Mouse (Mus musculus) cerebellum, adult 11 months (tissue): Measurements from ENCODE around the gene Arl4c.

Source experiments
- DNase-seq: peaks from one replicate; pipeline ENCODE4 v3.0.0; 2022

Arl4c gene

GRCm38 (mm10) chr1:88699856-88700791, 1.9 kb downstream of the Arl4c start:
- peak; percentile 49 for DNase-seq

GRCm38 (mm10) chr1:88699401-88699800, 2.6 kb downstream of the Arl4c start:
- no peak for DNase-seq

GRCm38 (mm10) chr1:88698926-88699325, 3.1 kb downstream of the Arl4c start:
- DNase-seq: no peak

- no peak for DNase-seq
Measured at GRCm38 (mm10) chr1:88698131-88698530, 3.9 kb downstream of the Arl4c start.

- no peak for DNase-seq
Measured at GRCm38 (mm10) chr1:88696408-88696807, 5.6 kb downstream of the Arl4c start.

- DNase-seq: no peak
Measured at GRCm38 (mm10) chr1:88694353-88694752, 7.7 kb downstream of the Arl4c start.

GRCm38 (mm10) chr1:88692293-88692827, 9.7 kb downstream of the Arl4c start:
- DNase-seq: no peak

- DNase-seq: no peak
Measured at GRCm38 (mm10) chr1:88690601-88691000, 11.4 kb downstream of the Arl4c start.

GRCm38 (mm10) chr1:88684765-88685164, 17.3 kb downstream of the Arl4c start:
- no peak for DNase-seq

- DNase-seq: no peak
Measured at GRCm38 (mm10) chr1:88681596-88681995, 20.4 kb downstream of the Arl4c start.

- DNase-seq: no peak
Measured at GRCm38 (mm10) chr1:88680804-88681203, 21.2 kb downstream of the Arl4c start.

GRCm38 (mm10) chr1:88678231-88678739, 23.7 kb downstream of the Arl4c start:
- no peak for DNase-seq

GRCm38 (mm10) chr1:88670807-88671206, 31.2 kb downstream of the Arl4c start:
- DNase-seq: no peak

- DNase-seq: no peak
Measured at GRCm38 (mm10) chr1:88668846-88669810, 32.9 kb downstream of the Arl4c start.

- no peak for DNase-seq
Measured at GRCm38 (mm10) chr1:88668353-88668752, 33.7 kb downstream of the Arl4c start.

GRCm38 (mm10) chr1:88664623-88665022, 37.4 kb downstream of the Arl4c start:
- DNase-seq: no peak

- DNase-seq: no peak
Measured at GRCm38 (mm10) chr1:88662736-88663135, 39.3 kb downstream of the Arl4c start.

GRCm38 (mm10) chr1:88661209-88661608, 40.8 kb downstream of the Arl4c start:
- DNase-seq: no peak

- DNase-seq: peak; percentile 57
Measured at GRCm38 (mm10) chr1:88658290-88658857, 43.6 kb downstream of the Arl4c start.

- DNase-seq: no peak
Measured at GRCm38 (mm10) chr1:88656096-88656480, 45.9 kb downstream of the Arl4c start.

- DNase-seq: no peak
Measured at GRCm38 (mm10) chr1:88655473-88656095, 46.4 kb downstream of the Arl4c start.
